Mouse (Mus musculus): ENCODE results near the gene Slc25a36. TPM values are rescaled to one million over a fixed set of nuclear protein-coding genes. Genes with fewer than 3 reads are reported as not detected.

The Slc25a36 gene
- total RNA-seq, 2 experiments from 2014 or later, result 55.7 to 82.6 TPM

DNA sequence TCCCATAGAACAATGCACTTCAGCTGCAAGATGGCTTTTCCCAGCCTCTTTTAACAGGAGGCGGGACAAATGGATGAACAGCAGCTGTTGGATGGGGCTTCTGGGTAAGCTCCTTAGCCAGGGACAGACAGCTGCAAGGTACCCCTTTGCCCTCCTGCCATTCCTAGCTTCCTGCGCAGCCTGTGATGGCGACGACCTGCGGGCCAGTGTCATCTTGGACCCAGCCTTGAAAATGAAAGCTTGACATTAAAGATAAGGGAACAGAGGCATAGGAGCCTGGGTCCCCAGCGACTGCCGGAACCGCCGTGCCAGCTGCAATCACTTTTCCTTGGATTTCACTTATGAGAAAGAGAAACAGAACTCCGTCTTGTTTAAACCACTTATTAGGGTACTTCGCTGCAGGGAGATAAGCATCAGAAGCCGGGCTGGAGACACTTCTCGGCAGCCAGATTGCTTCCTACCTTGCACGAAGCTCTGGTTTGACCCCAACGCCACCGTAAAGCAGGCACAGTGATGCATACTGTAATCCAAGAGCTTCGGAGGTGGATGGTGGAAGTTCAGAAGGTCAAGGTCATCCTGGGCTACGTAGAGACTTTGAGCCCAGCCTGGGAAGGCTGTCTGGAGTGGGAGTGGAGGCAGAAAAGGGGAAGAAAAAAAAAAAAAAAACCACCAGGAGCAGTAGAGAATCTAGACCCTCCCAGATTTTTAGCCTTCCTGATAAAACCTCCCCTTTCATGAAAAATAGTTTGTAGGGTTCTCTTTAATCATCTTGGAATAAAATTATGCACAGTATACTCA, 54.2 kb downstream of the Slc25a36 start:
- no peak for ATAC-seq (replicated peaks; ENCODE audit: low FRiP score, low TSS enrichment, poor library complexity, severe bottlenecking)

DNA sequence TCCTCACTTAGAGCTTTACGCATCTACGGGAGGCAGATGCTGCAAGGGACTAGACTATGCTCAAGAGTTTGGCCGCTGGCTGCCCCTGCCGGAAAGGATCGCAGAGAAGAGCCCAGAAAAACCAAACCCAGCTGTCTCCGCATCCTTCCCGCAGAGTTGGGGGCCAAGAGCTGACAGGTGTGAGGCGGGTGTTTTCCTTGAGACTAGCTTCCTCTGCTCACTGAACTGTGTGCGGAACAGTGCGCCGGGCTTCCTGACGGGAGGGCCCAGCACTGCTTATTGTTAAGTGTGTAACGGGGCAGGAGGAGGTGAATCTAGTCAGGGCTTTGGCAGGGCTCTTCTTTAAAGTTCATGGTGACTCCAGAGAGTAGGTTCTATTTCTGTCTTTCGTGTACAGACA, 55.1 kb downstream of the Slc25a36 start:
- ATAC-seq (replicated peaks; ENCODE audit: low FRiP score, low TSS enrichment, poor library complexity, severe bottlenecking), result no peak

DNA sequence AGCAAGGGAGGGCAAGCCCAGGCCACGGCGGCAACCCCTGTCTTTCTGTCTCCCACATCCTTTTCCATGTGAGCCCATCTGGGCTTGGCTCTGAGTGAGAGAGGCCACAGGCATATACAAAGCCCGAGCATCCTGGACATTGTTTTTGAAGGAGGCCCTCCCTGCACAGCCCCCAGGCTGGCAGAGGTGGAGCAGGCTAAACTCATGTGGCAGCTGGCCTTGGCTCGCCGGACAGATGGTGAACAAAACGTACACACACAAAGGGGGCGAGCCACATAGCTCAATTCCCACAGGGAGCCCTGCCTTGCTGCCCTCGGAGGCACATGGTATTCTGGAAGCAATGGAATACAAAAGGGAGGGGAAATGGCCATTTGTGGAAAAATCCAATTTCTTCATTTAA, 59.8 kb downstream of the Slc25a36 start:
- no peak for ATAC-seq (replicated peaks; ENCODE audit: low FRiP score, low TSS enrichment, poor library complexity, severe bottlenecking)

DNA sequence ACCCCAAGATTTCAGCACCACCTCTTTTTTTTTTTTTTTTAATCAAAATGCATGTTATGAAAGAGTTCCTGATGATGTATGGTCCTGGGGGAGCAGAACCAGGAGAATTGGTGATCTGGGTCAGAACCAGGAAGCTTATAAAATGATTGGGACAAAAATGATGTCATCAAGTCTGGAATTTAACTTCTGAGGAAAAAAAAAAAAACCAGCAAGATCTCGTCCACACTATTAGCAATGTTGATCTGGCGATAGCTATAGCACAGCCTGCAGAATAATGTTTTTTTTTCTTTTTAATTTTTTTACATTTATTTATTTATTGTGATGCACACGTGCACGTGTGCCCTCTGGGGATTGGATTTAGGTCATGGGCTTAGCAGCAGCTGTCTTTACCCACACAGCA, 64.7 kb downstream of the Slc25a36 start:
- ATAC-seq (replicated peaks; ENCODE audit: low FRiP score, low TSS enrichment, poor library complexity, severe bottlenecking), result no peak

DNA sequence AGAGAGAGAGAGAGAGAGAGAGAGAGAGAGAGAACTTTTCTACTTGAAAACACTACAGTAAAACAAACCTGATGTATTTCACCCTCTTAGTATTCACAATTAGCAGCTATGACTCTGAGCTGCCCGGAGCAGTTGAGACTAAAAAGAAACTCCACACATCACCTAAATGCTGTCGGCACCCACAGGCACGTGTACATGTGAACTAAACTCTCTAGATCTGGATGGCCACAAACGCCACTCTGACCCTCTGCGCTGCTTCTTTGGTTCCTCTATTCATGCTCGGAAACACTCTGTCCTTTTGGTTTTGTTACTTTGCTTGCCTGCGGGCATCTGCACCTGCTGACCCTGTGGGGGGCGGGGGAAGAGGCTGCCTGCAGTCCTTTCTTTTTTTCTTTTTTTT, 69.3 kb downstream of the Slc25a36 start:
- ATAC-seq (replicated peaks; ENCODE audit: low FRiP score, low TSS enrichment, poor library complexity, severe bottlenecking), result no peak

DNA sequence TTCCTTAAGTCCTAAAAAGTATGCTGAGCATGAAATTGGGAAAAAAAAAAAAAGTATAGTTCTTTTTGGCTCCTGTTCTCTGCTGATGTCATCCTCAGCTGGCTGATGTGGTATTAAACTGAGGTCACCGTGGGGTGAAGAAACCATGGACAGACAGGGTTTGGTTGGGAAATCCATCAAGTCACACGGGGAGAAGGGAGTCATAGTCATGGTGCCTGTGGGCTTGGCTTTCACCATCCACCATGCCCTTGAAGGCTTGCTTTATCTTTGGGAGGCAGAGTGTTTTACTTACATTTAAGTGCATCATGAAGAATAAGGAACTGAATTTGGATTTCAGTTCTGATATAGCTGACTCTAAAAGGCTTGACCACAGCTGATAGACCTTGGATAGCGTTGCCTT, 72.9 kb downstream of the Slc25a36 start:
- ATAC-seq (replicated peaks; ENCODE audit: low FRiP score, low TSS enrichment, poor library complexity, severe bottlenecking), result no peak

DNA sequence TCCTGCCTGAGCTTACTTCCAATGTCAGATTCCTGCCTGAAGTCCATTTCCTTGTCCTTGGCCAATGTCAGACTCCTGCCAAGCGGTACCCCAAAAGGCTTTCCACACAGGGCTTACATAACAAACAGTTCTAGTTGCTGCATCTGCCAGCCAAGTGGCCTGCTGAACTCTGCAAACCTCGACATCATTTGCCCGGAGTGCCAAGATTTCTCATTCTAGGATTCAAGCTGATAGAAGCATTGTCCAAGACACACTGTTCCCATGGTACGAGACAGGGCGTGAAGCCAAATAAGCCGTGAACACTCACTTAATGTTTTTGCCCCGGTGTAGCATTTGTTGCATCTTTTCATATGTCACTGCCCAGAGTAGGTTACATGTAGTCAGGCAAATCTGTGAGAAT, 74.3 kb downstream of the Slc25a36 start:
- no peak for ATAC-seq (replicated peaks; ENCODE audit: low FRiP score, low TSS enrichment, poor library complexity, severe bottlenecking)

DNA sequence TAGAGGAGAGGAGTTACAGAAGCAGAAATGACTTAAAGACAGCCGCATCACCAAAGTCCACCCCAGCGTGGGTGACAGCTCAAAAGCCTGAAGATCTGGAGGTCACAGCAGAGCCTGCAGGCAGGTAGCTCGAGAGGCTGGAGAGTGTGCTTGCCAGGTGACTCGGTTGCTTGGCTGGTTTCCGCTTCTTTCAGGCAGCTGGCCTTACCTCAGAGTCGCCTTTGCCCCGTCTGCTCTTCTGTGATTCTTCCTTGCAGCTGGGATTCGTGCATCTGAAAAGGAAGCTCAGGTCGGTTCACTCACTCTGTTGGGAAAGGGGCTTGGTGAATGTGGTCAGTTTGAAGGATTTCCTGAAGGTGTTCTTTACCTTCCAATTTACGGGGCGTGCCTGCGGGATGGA, 83.6 kb downstream of the Slc25a36 start:
- ATAC-seq (replicated peaks; ENCODE audit: low FRiP score, low TSS enrichment, poor library complexity, severe bottlenecking), result no peak

DNA sequence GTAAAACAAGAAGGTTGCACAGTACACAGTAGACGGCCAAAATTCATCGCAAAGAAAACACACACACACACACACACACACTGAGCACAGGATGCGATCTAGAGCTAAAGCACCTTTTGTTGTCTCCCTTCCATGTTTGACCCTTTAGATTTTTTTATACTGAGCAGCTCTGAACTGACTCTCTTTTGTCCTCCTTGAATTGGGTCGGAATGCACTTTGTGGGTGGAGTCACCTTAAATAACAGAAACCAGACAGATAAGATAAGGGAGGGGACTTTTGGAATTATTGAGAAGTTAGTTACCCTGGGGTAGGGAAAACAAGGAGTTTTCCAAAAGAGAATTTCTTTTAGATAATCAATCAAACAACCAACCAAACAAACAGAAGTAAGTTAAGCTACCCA, 85.0 kb downstream of the Slc25a36 start:
- no peak for ATAC-seq (replicated peaks; ENCODE audit: low FRiP score, low TSS enrichment, poor library complexity, severe bottlenecking)

Other genes with a start within 250 kb of the Slc25a36 start
- gene Pxylp1, start 218.5 kb downstream of the Slc25a36 start, total RNA-seq (2014; fragmentation: Nextera tagmentation), result 1.9 and 2.5 TPM in 2 replicates
- 1.4 and 5.2 TPM in 2 replicates for gene Pxylp1, start 218.5 kb downstream of the Slc25a36 start, total RNA-seq (2017)
- gene Spsb4, start 92.3 kb downstream of the Slc25a36 start, total RNA-seq (2014; fragmentation: Nextera tagmentation), result not detected in 2 replicates
- gene Spsb4, start 92.3 kb downstream of the Slc25a36 start, total RNA-seq (2017), result not detected in 2 replicates